Mouse (Mus musculus): ENCODE data around the gene Herc6.
"Not testable (repeated sequence)": the region's sequence is repeated elsewhere in the genome, so short reads cannot be mapped to it uniquely, and the experiment has no call there.

Herc6 gene

DNA sequence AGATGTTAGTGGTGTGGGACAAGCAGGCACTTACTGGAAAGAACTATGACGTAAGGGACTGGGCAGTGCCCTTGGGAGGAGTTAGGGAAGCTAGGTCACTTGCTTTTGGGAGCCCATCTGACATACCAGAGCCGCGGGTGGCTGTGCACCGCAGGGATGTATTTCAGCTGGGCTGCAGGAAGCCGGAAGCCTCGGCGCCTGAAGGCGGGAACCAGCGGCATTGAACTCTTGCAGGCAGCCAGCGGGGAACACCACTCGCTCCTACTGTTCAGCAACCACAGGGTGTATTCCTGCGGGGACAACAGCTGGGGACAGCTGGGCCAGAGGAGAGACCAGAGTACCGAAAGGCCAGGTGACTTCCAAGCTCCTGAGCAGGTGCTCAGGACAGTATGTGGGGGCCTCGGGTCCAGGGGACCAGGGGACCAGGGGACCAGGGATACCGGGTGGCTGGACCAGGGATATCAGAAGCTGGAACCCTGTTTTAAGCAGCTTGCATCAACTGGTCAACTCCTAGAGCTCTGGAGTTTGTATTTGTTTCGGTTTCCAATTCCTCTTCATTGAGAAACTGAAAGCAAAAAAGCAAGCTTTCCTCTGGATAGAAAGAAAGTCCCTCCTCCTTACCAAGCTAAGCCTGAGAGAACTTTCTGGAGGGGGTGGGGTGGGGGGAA, at the start of gene Herc6:
Herc6 (plus strand) TSS at position 120 of the 668 bp plus-strand sequence.
- DNase-seq, result peak; percentile 75

GRCm38 (mm10) chr6:57531011-57531410, 49.8 kb upstream of the Herc6 start:
- DNase-seq, result no peak

GRCm38 (mm10) chr6:57531441-57531840, 49.4 kb upstream of the Herc6 start:
- DNase-seq, result no peak

DNA sequence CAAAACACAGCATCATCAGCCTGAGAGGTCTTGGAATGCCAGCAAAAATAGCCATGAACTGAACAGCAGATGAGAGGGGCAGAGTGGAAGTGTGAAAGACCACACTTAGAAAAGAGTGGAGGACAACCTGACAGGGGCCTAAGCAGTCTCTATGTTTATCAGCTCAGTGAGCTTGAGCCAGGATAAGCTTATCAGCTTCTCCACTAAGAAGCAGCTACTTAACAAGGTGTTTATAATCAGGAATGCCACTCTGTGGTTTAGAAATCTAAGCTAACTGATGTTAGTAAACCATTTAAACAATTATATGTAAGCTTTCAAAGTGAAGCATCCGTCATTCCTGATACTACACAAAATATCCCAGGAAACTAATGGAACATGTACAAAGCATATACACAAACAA, 48.8 kb upstream of the Herc6 start:
- DNase-seq, result no peak

DNA sequence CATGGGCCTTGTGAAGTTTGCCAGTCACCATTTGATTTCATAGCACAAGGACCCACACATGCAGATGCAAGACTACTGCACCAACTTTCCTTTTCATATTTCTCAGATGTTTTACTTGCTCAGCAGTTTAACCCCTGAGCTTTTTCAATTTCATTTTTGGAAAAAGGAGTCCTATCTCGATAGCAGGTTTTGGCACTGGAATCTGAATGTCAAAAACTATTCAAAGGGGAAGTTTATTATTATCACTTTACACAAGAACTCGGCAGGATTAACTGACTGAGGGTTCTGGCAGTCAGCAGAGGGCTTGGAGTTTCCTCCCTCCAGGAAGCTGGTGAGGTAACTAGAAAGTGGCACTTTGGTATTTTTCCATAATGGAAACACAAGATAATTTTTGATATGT, 47.4 kb upstream of the Herc6 start:
- no peak for DNase-seq

GRCm38 (mm10) chr6:57534231-57534610, 46.6 kb upstream of the Herc6 start:
- DNase-seq, result no peak

- peak; percentile 66 for DNase-seq
Measured at GRCm38 (mm10) chr6:57534611-57535286, 46.1 kb upstream of the Herc6 start.

- peak; percentile 99 for DNase-seq
Measured at GRCm38 (mm10) chr6:57535386-57535936, 45.3 kb upstream of the Herc6 start, which contains the start of gene Ppm1k. Gene Ppm1k, minus strand, starts transcription at chr6:57535468.

DNA sequence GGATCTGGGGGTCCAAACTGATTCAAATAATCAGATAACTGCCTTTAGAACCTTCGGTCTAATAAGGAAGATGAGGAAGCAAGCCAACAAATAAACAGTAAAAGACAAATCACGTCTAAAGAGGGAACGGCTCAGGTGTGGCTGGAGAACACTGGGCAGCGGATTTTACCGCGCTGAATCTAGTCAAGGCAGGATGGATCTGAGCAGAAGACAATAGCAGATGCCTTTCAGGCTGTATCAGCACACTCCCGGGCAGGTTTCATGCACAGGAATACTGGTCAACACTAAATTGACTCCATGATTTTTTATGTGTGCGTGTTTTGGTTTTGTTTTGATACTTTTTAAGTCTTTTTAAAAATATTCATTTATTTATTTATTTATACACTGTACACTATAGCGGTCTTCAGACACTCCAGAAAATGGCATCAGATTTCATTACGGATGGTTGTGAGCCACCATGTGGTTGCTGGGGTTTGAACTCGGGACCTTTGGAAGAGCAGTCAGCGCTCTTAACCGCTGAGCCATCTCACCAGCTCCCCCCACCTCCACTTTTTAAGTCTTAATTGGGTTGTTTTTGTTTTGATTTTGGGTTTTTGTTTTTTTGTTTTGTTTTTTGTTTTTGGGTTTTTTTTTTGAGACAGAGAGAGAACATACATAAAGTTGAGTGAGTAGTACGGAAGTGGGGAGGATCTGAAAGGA, 44.7 kb upstream of the Herc6 start:
- no peak for DNase-seq

DNA sequence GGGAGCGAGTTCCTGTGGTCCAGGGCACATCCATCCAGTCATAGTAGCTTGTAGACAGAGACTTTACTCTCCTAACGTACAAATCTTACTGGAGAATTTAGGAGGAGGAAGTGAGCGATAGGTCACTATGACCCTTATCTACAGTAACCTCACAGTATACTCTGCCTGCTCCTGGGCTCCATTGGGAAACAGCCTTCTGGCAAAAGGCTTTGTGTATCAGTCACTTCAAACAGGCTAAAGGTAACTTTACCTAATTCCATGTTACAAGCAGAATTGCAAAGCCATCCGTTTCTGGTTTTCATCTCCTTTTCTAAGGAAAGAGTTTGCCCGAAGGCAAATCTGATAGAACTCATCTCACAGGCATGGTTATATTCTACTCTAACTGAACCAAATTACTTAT, 42.9 kb upstream of the Herc6 start:
- DNase-seq, result no peak

DNA sequence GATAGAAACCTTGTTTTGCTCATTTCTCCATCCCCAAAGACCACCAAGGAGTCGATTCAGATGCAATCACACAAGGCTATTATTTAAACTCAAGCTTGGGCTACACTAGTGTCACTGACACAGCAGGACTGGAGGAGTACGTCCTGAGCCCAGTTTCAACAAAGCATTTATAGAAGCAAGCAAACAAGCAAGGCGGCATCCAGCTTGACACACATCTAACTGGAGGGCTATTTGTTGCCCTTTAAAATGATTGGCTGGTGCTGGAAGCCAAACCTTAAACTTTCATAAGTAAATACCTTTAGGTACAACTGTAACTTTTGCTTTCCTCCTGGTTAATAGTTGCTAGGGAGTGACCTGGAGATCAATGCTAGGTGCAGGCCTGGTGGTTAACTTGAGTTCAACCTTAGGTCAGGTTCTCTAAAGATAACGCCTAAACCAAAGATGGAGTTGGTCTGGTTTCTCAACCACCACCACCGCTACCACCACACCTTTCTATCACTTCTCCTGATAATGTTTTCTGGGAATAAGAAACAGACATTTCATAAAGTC, 39.8 kb upstream of the Herc6 start:
- no peak for DNase-seq

DNA sequence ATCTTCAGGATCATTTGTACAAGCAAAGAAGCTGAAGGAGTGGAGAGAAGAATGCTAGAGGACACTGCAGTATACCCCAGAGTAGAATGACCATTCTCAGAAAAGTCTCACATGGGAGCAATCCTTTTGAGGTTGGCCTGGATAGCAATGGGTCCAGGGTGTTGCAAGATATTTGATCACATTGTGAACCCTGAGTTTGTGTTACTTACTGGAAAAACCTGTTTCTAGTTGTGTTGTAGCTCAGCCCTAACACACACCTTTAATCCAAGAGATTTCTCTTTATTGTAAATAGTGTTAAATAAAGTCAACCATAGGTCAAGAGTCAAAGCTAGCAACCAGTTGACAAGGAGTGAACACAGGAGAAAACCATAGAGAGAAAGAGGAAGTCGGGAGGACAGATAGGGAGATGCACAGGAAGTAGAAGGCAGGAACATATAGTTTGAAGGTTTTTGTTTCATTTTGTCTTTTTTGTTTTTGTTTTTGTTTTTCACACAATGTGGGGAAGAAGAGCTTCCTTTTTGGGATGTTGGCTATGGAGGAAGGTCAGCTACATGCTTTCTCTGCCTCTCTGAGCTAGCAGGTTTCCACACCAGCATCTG, 39.0 kb upstream of the Herc6 start:
- no peak for DNase-seq

DNA sequence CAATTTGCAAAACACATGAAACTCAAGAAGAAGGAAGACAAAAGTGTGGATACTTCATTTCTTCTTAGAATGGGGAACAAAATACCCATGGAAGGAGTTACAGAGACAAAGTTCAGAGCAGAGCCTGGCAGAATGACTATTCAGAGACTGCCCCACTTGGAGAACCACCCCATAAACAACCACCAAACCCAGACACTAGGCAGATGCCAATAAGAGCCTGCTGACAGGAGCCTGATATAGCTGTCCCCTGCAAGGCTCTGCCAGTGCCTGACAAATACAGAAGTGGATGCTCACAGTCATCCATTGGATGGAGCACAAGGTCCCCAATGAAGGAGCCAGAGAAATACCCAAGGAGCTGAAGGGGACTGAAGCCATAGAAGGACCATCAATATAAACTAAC, 37.2 kb upstream of the Herc6 start:
- DNase-seq, result not testable (repeated sequence)

GRCm38 (mm10) chr6:57544866-57545265, 35.9 kb upstream of the Herc6 start:
- no peak for DNase-seq

GRCm38 (mm10) chr6:57551211-57551796, 29.5 kb upstream of the Herc6 start:
- DNase-seq, result no peak

DNA sequence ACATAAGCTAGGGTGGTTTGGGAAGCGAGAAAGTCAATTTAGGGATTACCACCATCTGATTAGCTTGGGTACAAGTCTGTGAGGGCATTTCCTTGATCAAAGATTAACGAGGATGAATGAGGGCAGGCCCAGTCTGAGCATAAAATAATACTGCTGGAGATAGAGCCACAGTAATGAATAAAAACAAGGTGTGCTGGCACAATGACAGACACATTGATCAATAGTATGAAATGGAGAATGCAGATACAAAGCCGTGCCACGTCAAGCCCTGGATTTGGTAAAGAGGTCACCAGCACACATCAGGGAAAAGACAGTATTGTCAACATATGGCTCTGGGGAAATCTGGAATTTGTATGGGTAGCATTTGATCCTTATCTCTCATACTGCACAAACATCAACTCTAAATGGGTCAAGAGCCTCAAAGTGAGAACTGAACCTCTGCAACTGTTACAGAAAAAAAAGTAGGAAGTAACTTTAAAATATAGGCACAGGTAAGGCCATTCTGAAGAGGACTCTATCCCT, 22.9 kb upstream of the Herc6 start:
- no peak for DNase-seq

DNA sequence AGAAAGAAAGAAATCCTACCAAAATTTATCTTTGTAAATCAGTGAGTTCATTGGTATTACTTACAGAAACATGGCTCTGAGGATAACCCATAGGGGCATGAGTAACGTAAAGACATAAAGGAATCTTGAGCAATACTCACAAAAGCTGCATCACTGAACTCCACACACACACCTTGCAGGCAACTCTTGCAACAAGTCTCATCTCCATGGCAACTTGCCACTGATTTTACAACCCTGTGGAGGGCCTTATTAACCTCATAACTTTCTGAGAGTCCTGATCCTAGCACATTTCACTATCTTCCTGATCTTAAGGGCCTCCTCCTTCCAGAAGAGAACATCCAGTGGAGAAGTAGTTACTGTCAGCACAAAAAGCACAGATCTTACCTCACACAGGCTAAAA, 17.3 kb upstream of the Herc6 start:
- DNase-seq, result no peak

- no peak for DNase-seq
Measured at GRCm38 (mm10) chr6:57565452-57565851, 15.3 kb upstream of the Herc6 start.

DNA sequence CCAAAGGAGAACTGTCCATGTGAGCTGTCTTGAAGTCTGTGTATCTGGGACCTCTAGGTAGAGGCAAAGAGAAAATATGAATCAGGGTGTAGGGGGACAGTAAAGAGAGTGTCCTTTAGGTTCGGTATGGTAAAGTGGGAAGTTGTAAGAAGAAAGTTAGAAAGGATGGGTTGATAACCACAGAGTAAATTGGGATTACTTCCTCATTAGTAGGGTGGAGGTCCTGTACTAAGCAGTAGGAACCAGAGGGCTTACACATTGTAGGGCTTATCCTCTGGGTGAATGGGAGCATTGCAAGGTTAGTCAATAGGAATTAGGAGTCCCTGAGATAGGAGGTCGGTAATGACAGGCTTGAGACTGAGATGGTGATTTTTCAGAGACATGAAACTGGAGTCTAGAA, 13.2 kb upstream of the Herc6 start:
- DNase-seq, result no peak

DNA sequence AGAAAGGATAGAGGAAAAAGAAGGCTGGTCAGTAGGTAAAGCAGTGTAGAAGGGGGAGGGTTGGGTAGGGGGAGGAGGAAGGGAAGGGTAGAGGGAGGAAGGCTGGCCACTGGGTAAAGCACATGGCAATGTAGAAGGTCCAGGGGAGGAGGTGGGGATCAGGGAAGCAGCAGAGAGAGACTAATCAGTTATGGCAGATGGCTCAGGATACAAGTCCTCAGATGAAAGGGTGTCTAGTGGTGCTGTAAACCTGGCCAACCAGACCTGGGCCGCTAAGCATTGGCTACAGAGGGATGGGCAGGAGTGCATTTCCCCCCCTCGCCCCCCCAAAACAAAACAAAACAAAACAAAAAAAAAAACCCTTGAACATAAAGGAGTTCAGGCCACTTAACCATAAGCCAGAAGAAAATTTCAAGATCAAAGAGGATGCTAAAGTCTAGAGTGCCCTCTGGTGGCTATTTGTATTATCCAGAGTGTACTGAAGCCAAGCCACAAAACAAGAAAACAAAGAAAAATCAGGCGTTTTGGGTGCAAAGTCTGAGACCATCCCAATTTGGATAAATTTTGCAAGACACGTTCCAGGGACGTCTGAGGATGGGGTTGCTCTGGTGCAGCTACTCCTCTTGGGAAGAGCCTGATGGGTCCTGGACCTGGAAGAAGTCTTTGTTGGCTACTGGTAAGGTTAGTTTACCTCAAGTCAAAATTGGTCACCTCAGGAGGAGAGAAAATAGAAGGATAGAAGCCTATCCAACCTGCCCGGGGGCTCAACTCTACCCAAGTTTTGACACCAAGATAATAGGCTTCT, 10.4 kb upstream of the Herc6 start:
- DNase-seq, result peak; percentile 15

DNA sequence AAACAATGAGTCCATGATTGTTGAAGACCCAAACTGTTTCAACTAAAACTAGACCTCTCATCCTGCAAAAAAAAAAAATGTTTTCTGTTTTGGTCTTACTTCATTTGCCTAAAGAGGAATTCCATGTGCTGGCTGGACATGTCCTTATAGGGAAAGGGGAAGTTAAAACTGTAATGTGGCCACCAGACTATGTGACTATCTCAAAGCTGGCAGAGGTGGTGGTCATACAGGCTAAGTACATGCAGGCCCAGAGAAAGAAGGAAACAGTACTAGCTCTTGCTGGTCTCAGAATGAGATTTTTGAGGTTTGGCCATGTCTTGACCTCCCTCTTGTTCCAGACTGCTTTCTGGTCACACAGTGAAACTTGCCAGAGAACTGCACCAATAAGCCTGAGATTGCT, 9.2 kb upstream of the Herc6 start:
- no peak for DNase-seq

GRCm38 (mm10) chr6:57581595-57581994, 795 bp downstream of the Herc6 start:
- DNase-seq, result no peak

Data from kidney, adult 18-20 months (tissue).